Mouse (Mus musculus) CH12.LX (cell line): ENCODE results near the gene Fam120a.

Experiments used
- CTCF ChIP-seq, 2 experiments: IDR thresholded peaks in 1 of 2; conservative IDR thresholded peaks in 1 of 2; 2 replicates each; pipeline ENCODE4 v1.5.1; 2011 to 2012; ENCODE audit warnings: low read depth in 2 of 2, low read length in 2 of 2, improper control_type of control experiment in 1 of 2, inconsistent platforms in 1 of 2, mild to moderate bottlenecking in 1 of 2, moderate library complexity in 1 of 2
- IRF4 ChIP-seq: IDR thresholded peaks from 2 replicates; pipeline ENCODE4 v1.6.1; 2014; ENCODE audit warnings: low read depth, mild to moderate bottlenecking, inconsistent platforms, low read length, improper control_type of control experiment
- MAZ ChIP-seq: IDR thresholded peaks from 2 replicates; pipeline ENCODE4 v1.6.1; 2012; ENCODE audit warnings: low read depth, mild to moderate bottlenecking, inconsistent platforms, low read length, improper control_type of control experiment, moderate library complexity
- POLR2A ChIP-seq: IDR thresholded peaks from 2 replicates; pipeline ENCODE4 v1.6.1; 2011; ENCODE audit warnings: low read depth, mild to moderate bottlenecking, improper control_type of control experiment, low read length
- SMC3 ChIP-seq: IDR thresholded peaks from 2 replicates; pipeline ENCODE4 v1.6.1; 2011; ENCODE audit warnings: low read depth, low read length, improper control_type of control experiment
- TBP ChIP-seq: conservative IDR thresholded peaks from 2 replicates; pipeline ENCODE4 v1.6.1; 2011; ENCODE audit warnings: low read depth, low read length, improper control_type of control experiment

- no peak for TF ChIP-seq SMC3
- no peak for TF ChIP-seq POLR2A
- no peak for TF ChIP-seq MAZ
- TF ChIP-seq IRF4 = no peak
- TF ChIP-seq TBP = no peak
- TF ChIP-seq CTCF (conservative IDR thresholded peaks at IDR 0.05 in 1 of 2, IDR thresholded peaks at IDR 0.05 in 1 of 2; ENCODE audit: low read depth in 2 of 2, low read length in 2 of 2) = no peak
These were observed 33.2 kb downstream of the Fam120a start for GRCm38 (mm10) chr13:48934597-48934996.
